Comparison of ENCODE assay signal across 9 mouse cellular contexts in the genomic region with DNA sequence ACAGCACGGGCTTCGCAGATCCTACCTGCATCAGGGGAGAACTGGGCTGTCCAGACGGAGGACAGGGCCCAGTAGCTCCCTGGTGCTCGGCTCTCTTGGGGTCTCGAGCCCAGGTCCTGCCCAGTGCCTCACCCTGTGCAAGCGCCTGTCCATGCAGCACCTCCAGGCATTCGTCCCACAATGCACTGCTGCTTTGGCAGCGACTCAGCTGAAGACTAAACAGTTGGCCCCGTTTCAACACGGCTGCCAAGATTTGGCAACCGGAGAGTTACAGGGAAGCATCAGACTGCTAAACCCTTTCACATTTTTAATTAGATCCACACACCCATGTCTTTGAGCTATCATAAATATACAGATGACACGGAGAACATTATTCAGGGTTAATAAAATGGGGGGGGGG.
DNase-seq lines count a peak whose midpoint lies in the region; ATAC-seq and TF ChIP-seq lines count a peak whose summit lies in the region.
"Had no signal": no experiment of that assay in that cellular context is flagged by ENCODE, and none has a peak within 500 bp of the region (broad histone marks: within the 10 kb centered on the region; RNA-seq: fewer than 3 reads in every experiment).

No protein-coding gene starts in this region.

- TF ChIP-seq CTCF in kidney, postnatal 0 days (IDR thresholded peaks at IDR 0.05; ENCODE audit: low read depth), result no peak

- no peak overlapping the region for H3K4me2 ChIP-seq in forebrain, embryonic 12.5 days
- H3K4me2 ChIP-seq in forebrain, embryonic 11.5 days (ENCODE audit: low read depth, low read length, severe bottlenecking), result no peak overlapping the region
- H3K4me2 ChIP-seq in kidney, postnatal 0 days (ENCODE audit: low read length), result no peak overlapping the region
- no peak overlapping the region for H3K4me2 ChIP-seq in limb, embryonic 13.5 days (replicated peaks)
- H3K4me2 ChIP-seq: midbrain, embryonic 12.5 days had no signal

- peak; percentile 77; the same call in 1 of the 2 replicates for ATAC-seq in forebrain, embryonic 12.5 days (ENCODE audit: low FRiP score)
- no peak for ATAC-seq in forebrain, embryonic 11.5 days (replicated peaks; ENCODE audit: low FRiP score)
- ATAC-seq in kidney, postnatal 0 days (replicated peaks; ENCODE audit: low FRiP score, low read depth), result no peak
- peak; percentile 67; the same call in 1 of the 2 replicates for ATAC-seq in limb, embryonic 13.5 days (ENCODE audit: low FRiP score, low read depth)
- ATAC-seq in erythroblast, adult 5-6 weeks (replicated peaks; ENCODE audit: low FRiP score, poor library complexity, severe bottlenecking), result no peak

- H3K9ac ChIP-seq in forebrain, embryonic 12.5 days, result no peak overlapping the region
- H3K9ac ChIP-seq in forebrain, embryonic 11.5 days (ENCODE audit: low read length), result no peak overlapping the region
- H3K9ac ChIP-seq in kidney, postnatal 0 days (ENCODE audit: low read depth, low read length), result no peak overlapping the region
- H3K9ac ChIP-seq in limb, embryonic 13.5 days, result no peak overlapping the region
- H3K9ac ChIP-seq: midbrain, embryonic 12.5 days had no signal

- H3K4me1 ChIP-seq in forebrain, embryonic 12.5 days, result peaks cover 20% of the 10 kb centered on the region
- H3K4me1 ChIP-seq in forebrain, embryonic 11.5 days (replicated peaks; ENCODE audit: control insufficient read depth, insufficient read depth, low read length), result no peaks in the 10 kb centered on the region
- H3K4me1 ChIP-seq in kidney, postnatal 0 days (replicated peaks; ENCODE audit: insufficient read depth, low read length), result no peaks in the 10 kb centered on the region
- peaks cover 28% of the 10 kb centered on the region for H3K4me1 ChIP-seq in limb, embryonic 13.5 days

- H3K27me3 ChIP-seq in forebrain, embryonic 12.5 days, result no peaks in the 10 kb centered on the region
- H3K27me3 ChIP-seq in forebrain, embryonic 11.5 days (ENCODE audit: control insufficient read depth, insufficient read depth, low read length), result no peaks in the 10 kb centered on the region
- no peaks in the 10 kb centered on the region for H3K27me3 ChIP-seq in kidney, postnatal 0 days (ENCODE audit: insufficient read depth, low read length)
- H3K27me3 ChIP-seq in limb, embryonic 13.5 days, result no peaks in the 10 kb centered on the region
- H3K27me3 ChIP-seq: midbrain, embryonic 12.5 days had no signal

- DNase-seq in forebrain, embryonic 11.5 days (ENCODE audit: low spot score), result no peak
- peak; percentile 87 for DNase-seq in brain, adult 2 months (ENCODE audit: low read depth, low spot score)
- DNase-seq in frontal cortex, postnatal 36 days (ENCODE audit: low spot score in 2 of 2), result peak; percentile 80 to 83
- peak; percentile 8 for DNase-seq in kidney, postnatal 0 days (ENCODE audit: low spot score)
- DNase-seq in retina, postnatal 1 day, result peak; percentile 90

- no peaks in the 10 kb centered on the region for H3K9me3 ChIP-seq in forebrain, embryonic 12.5 days
- H3K9me3 ChIP-seq in forebrain, embryonic 11.5 days (ENCODE audit: control insufficient read depth, low read length), result no peaks in the 10 kb centered on the region; the same call in 1 of the 2 replicates
- H3K9me3 ChIP-seq in kidney, postnatal 0 days (replicated peaks; ENCODE audit: low read length), result no peaks in the 10 kb centered on the region
- no peaks in the 10 kb centered on the region for H3K9me3 ChIP-seq in limb, embryonic 13.5 days
- H3K9me3 ChIP-seq: midbrain, embryonic 12.5 days had no signal

- H3K4me3 ChIP-seq in forebrain, embryonic 12.5 days (replicated peaks), result no peak overlapping the region
- no peak overlapping the region for H3K4me3 ChIP-seq in forebrain, embryonic 11.5 days (ENCODE audit: low read depth, low read length)
- H3K4me3 ChIP-seq in kidney, postnatal 0 days (replicated peaks; ENCODE audit: low read depth, low read length), result no peak overlapping the region
- H3K4me3 ChIP-seq in limb, embryonic 13.5 days, result no peak overlapping the region
- H3K4me3 ChIP-seq: midbrain, embryonic 12.5 days had no signal

- 69% methylated on average over 12 of the region's 12 CpGs for WGBS in forebrain, embryonic 12.5 days
- 80% methylated on average over 12 of the region's 12 CpGs for WGBS in forebrain, embryonic 11.5 days
- WGBS in kidney, postnatal 0 days, result 53% methylated on average over 12 of the region's 12 CpGs
- 43% methylated on average over 12 of the region's 12 CpGs for WGBS in limb, embryonic 13.5 days

- H3K27ac ChIP-seq in forebrain, embryonic 12.5 days, result peak overlapping the region; percentile 22; the same call in 1 of the 2 replicates
- no peak overlapping the region for H3K27ac ChIP-seq in forebrain, embryonic 11.5 days (ENCODE audit: low read depth, low read length)
- no peak overlapping the region for H3K27ac ChIP-seq in kidney, postnatal 0 days
- peak overlapping the region; percentile 58; the same call in 1 of the 2 replicates for H3K27ac ChIP-seq in limb, embryonic 13.5 days
- H3K27ac ChIP-seq: midbrain, embryonic 12.5 days had no signal

- no peaks in the 10 kb centered on the region for H3K36me3 ChIP-seq in forebrain, embryonic 12.5 days (replicated peaks)
- no peaks in the 10 kb centered on the region for H3K36me3 ChIP-seq in forebrain, embryonic 11.5 days (ENCODE audit: control insufficient read depth, insufficient read depth, low read length)
- H3K36me3 ChIP-seq in kidney, postnatal 0 days (ENCODE audit: insufficient read depth, low read length), result no peaks in the 10 kb centered on the region
- H3K36me3 ChIP-seq in limb, embryonic 13.5 days, result no peaks in the 10 kb centered on the region
- H3K36me3 ChIP-seq: midbrain, embryonic 12.5 days had no signal

Comparison
In these comparisons a context has a peak if more than half of its experiments do, and no peak if none do; other contexts are left out.
1. ATAC-seq: peak in forebrain, embryonic 12.5 days (single experiment) and limb, embryonic 13.5 days (single experiment); none in forebrain, embryonic 11.5 days (single experiment), kidney, postnatal 0 days (single experiment) and erythroblast, adult 5-6 weeks (single experiment).
2. H3K27ac ChIP-seq: peak in forebrain, embryonic 12.5 days (single experiment) and limb, embryonic 13.5 days (single experiment); none in forebrain, embryonic 11.5 days (single experiment) and kidney, postnatal 0 days (single experiment).